Mouse (Mus musculus) right cerebral cortex, postnatal 14 days (tissue): Measurements from ENCODE around the gene Il22ra1.
A peak's percentile ranks its signal among the peaks of the same experiment; 100 is the strongest.
"Not testable (repeated sequence)": the region's sequence is repeated elsewhere in the genome, so short reads cannot be mapped to it uniquely, and the experiment has no call there.

Experiments
- DNase-seq: peaks from one replicate; pipeline ENCODE4 v3.0.0; 2022

Il22ra1 gene

GRCm38 (mm10) chr4:135727817-135728216 is at the start of gene Il22ra1:
Il22ra1 (plus strand) TSS chr4:135728172.
- no peak for DNase-seq

GRCm38 (mm10) chr4:135679316-135679715 is 48.7 kb upstream of the Il22ra1 start:
- no peak for DNase-seq

- no peak for DNase-seq
These were observed 46.2 kb upstream of the Il22ra1 start for GRCm38 (mm10) chr4:135681789-135682188.

- peak; percentile 28 for DNase-seq
These were observed 44.4 kb upstream of the Il22ra1 start for GRCm38 (mm10) chr4:135683553-135683952.

GRCm38 (mm10) chr4:135684731-135685130 is 43.2 kb upstream of the Il22ra1 start:
- DNase-seq = no peak

GRCm38 (mm10) chr4:135685906-135686567 is 41.9 kb upstream of the Il22ra1 start, which contains the start of gene Ifnlr1:
Ifnlr1 (plus strand) TSS chr4:135686287.
- peak; percentile 46 for DNase-seq

- no peak for DNase-seq
These were observed 41.4 kb upstream of the Il22ra1 start for GRCm38 (mm10) chr4:135686568-135686953.

- DNase-seq = no peak
These were observed 38.2 kb upstream of the Il22ra1 start for GRCm38 (mm10) chr4:135689797-135690196.

- no peak for DNase-seq
These were observed 37.7 kb upstream of the Il22ra1 start for GRCm38 (mm10) chr4:135690241-135690640.

GRCm38 (mm10) chr4:135692916-135693315 is 35.1 kb upstream of the Il22ra1 start:
- no peak for DNase-seq

GRCm38 (mm10) chr4:135698498-135698897 is 29.5 kb upstream of the Il22ra1 start:
- no peak for DNase-seq

- DNase-seq = no peak
These were observed 24.5 kb upstream of the Il22ra1 start for GRCm38 (mm10) chr4:135703497-135703896.

- DNase-seq = no peak
These were observed 24.0 kb upstream of the Il22ra1 start for GRCm38 (mm10) chr4:135704016-135704415.

- DNase-seq = no peak
These were observed 21.9 kb upstream of the Il22ra1 start for GRCm38 (mm10) chr4:135706045-135706444.

- peak; percentile 73 for DNase-seq
These were observed 18.9 kb upstream of the Il22ra1 start for GRCm38 (mm10) chr4:135709072-135709564.

- no peak for DNase-seq
These were observed 18.4 kb upstream of the Il22ra1 start for GRCm38 (mm10) chr4:135709621-135710020.

- no peak for DNase-seq
These were observed 17.6 kb upstream of the Il22ra1 start for GRCm38 (mm10) chr4:135710392-135710791.

GRCm38 (mm10) chr4:135714776-135715175 is 13.2 kb upstream of the Il22ra1 start:
- no peak for DNase-seq

GRCm38 (mm10) chr4:135716438-135716837 is 11.5 kb upstream of the Il22ra1 start:
- DNase-seq = not testable (repeated sequence)

- no peak for DNase-seq
These were observed 5.3 kb upstream of the Il22ra1 start for GRCm38 (mm10) chr4:135722540-135723290.

- DNase-seq = no peak
These were observed 1.6 kb upstream of the Il22ra1 start for GRCm38 (mm10) chr4:135726416-135726815.

- DNase-seq = no peak
These were observed 2.2 kb downstream of the Il22ra1 start for GRCm38 (mm10) chr4:135730204-135730603.

GRCm38 (mm10) chr4:135730951-135731350 is 3.0 kb downstream of the Il22ra1 start:
- DNase-seq = no peak

- peak; percentile 64 for DNase-seq
These were observed 5.9 kb downstream of the Il22ra1 start for GRCm38 (mm10) chr4:135733901-135734300.
